Mouse (Mus musculus) embryonic facial prominence, embryonic 12.5 days (tissue): ENCODE data around the gene Wdr41. TPM values are rescaled to one million over a fixed set of nuclear protein-coding genes. Genes with fewer than 3 reads are reported as not detected.

Experiments
- ATAC-seq: fragments of 200-750 bp; cut with Nextera tagmentation; 2 replicates; pipeline ENCODE4 v1.8.0; 2017; ENCODE audit not compliant: insufficient number of reproducible peaks, insufficient read depth, low FRiP score, low TSS enrichment
- H3K27ac ChIP-seq: fragments of 300-500 bp; sonication (generic); 2 replicates; pipeline ENCODE4 v1.5.1; 2016; ENCODE audit warnings: mild to moderate bottlenecking
- H3K27me3 ChIP-seq: fragments of 300-500 bp; sonication (generic); 2 replicates; pipeline ENCODE4 v1.6.1; 2016; ENCODE audit warnings: mild to moderate bottlenecking, moderate library complexity
- H3K36me3 ChIP-seq: fragments of 300-500 bp; sonication (generic); 2 replicates; pipeline ENCODE4 v1.6.1; 2016; ENCODE audit warnings: mild to moderate bottlenecking
- H3K4me1 ChIP-seq: fragments of 300-500 bp; sonication (generic); 2 replicates; pipeline ENCODE4 v1.6.1; 2016
- H3K4me2 ChIP-seq: fragments of 300-500 bp; sonication (generic); replicated peaks from 2 replicates; pipeline ENCODE4 v1.6.1; 2016; ENCODE audit warnings: mild to moderate bottlenecking, moderate library complexity
- H3K4me3 ChIP-seq: fragments of 300-500 bp; sonication (generic); 2 replicates; pipeline ENCODE4 v1.5.1; 2016; ENCODE audit warnings: mild to moderate bottlenecking
- H3K9ac ChIP-seq: fragments of 300-500 bp; sonication (generic); 2 replicates; pipeline ENCODE4 v1.6.1; 2016; ENCODE audit warnings: mild to moderate bottlenecking, moderate library complexity
- H3K9me3 ChIP-seq: fragments of 300-500 bp; sonication (generic); 2 replicates; pipeline ENCODE4 v1.6.1; 2016; ENCODE audit warnings: mild to moderate bottlenecking, moderate library complexity
- WGBS: fragments of 180-500 bp; shearing (Covaris S2); methylation state at CpG from one replicate; pipeline ENCODE4 v1.1.7; 2016; 5-methylcytosine and 5-hydroxymethylcytosine counted together
- polyA plus RNA-seq: library from polyadenylated mRNA; unstranded; fragments of >200 nt; fragmentation: Nextera tagmentation; extraction: Ambion mirVana; gene quantifications from 2 replicates; pipeline ENCODE4 v1.2.1, GENCODE M21; 2016

Wdr41 gene
- polyA plus RNA-seq, 1 experiment from 2014 or later: 28.6 TPM

DNA sequence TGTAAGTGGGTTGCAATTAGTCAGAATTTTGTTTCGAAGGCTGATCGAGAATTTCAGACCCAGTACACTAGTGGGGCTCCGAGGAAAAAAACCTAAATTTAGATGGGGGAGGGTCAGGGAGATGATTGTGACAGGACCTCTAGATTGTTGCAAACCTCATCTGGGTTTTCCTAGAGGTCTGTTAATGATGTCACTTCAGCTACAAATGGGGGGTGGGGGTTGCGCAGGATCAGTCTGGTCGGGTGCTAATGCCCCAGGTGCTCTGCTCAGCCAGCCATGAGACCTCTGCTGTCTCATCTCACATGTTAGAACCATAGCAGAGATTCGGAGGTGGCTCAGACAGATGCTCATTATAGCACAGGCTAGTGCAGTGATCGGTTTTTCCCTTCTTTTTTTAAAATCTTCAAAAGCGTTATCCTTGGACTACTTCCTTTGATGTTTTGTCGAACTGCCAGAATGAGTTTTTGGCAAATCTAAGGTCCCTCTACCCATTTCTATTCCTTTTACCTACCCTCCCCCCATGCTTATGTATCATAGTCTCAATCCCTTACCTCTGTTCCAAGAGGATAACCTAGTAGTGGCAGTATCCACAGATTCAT, 64.1 kb downstream of the Wdr41 start:
- Histone ChIP-seq H3K4me1 (no peaks in the 10 kb centered on the region), H3K4me2 (no peak overlapping the region), H3K9ac (no peak overlapping the region), H3K27ac (no peak overlapping the region), H3K36me3 (no peaks in the 10 kb centered on the region), H3K27me3 (no peaks in the 10 kb centered on the region), H3K4me3 (no peak overlapping the region), H3K9me3 (no peaks in the 10 kb centered on the region)
- 77% methylated on average over 9 of the region's 9 CpGs for WGBS
- ATAC-seq: no peak

DNA sequence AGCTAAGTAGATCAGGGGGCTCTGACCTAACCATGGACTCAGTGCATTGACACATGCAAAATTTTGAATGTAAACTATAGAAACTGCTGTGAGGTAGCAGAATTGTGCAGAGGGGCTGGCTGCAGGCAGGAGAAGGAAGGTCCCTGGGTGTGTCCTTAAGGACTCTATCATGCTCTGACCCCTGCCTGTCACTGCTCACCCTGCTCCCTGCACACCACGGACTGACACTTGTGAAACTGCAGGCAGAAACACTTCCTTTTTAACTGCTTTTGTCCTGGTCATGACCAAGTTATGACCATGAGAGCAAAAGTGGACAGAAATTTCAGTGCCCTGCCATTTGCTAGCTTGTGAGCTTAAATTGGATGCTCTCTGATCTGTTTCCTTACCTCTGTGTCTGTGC, 68.0 kb downstream of the Wdr41 start:
- peaks cover 2% of the 10 kb centered on the region; the same call in 1 of the 2 replicates for H3K4me1 ChIP-seq
- H3K4me2 ChIP-seq: no peak overlapping the region
- H3K27ac ChIP-seq: no peak overlapping the region
- H3K4me3 ChIP-seq: no peak overlapping the region
- H3K36me3 ChIP-seq: no peaks in the 10 kb centered on the region
- ATAC-seq: no peak
- no peaks in the 10 kb centered on the region for H3K9me3 ChIP-seq
- no peak overlapping the region for H3K9ac ChIP-seq
- WGBS: 31% methylated on average over 1 of the region's 1 CpGs
- H3K27me3 ChIP-seq: no peaks in the 10 kb centered on the region

DNA sequence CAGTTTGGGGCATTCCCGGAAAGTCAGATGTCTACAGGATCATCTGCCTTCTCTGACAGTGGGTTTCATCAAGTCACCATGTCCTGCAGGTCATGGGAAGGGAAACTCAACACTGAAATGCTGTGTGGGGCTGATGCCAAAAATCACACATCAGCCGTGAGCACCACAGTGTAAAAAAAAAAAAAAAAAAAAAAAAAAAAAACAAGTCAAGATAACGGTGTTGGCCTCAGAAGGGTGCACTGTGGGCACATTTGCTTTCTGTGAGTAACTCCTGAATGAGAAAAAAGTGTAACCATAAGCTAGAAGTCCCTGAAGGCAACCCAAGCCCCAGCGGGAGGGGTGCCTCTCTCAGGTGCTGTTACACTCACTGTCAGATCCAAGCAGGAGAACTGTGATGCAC, 74.3 kb downstream of the Wdr41 start:
- Histone ChIP-seq H3K27ac (no peak overlapping the region), H3K4me1 (peaks cover 5% of the 10 kb centered on the region; the same call in 1 of the 2 replicates), H3K9ac (no peak overlapping the region), H3K36me3 (no peaks in the 10 kb centered on the region), H3K4me2 (no peak overlapping the region), H3K27me3 (no peaks in the 10 kb centered on the region), H3K4me3 (no peak overlapping the region), H3K9me3 (no peaks in the 10 kb centered on the region)
- WGBS: 80% methylated on average over 4 of the region's 4 CpGs
- no peak for ATAC-seq

DNA sequence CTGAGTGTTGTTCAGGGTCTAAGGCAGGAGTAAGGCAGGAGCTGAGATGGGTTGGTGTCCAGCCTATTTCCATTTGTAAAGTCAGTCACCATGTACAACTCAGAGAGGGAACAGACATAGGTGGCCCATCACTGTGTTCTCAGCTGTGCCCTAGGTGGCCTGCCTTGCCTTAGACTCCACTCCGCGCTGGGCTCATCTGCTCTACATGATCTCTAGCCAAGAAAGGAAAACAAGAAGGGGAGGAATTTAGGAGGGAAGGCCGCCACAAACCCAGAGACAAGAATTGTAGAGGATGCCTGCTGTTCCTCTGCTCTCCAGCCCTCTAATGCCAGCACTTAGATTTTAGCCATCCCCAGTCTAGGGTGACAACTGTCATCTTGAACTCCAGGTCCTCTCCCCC, 76.3 kb downstream of the Wdr41 start:
- Histone ChIP-seq H3K9ac (no peak overlapping the region), H3K36me3 (no peaks in the 10 kb centered on the region), H3K27me3 (no peaks in the 10 kb centered on the region), H3K27ac (no peak overlapping the region), H3K4me3 (no peak overlapping the region), H3K4me1 (peaks cover 15% of the 10 kb centered on the region; the same call in 1 of the 2 replicates), H3K4me2 (no peak overlapping the region), H3K9me3 (no peaks in the 10 kb centered on the region)
- ATAC-seq: no peak
- 93% methylated on average over 3 of the region's 3 CpGs for WGBS

DNA sequence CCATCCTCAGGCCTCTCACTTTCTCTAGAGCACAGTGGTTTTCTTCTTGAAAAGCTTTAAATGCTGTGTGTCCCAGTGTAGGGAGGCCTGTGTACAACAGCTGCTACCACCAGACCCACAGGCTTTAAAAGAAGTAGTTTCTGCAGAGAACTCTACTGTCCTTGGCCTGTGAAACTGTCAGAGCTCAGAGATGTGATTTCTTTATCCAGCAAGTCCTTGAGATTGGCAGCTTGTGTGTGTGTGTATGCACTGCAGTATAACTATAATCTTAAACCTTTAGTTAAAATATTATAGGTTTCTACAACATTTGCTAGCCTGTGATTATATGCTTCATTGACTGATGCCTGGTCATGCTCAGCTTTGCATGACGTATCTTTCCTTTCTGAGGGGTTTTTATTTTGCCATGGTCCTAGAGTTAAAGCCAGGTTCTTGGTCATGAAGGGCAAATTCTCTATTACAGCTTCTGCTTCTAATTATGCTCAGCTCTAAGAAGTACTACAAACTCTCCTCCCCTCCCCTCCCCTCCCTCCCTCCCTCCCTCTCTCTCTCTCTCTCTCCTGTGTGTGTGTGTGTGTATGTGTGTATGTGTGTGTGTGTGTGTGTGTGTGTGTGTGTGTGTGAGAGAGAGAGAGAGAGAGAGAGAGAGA, 79.7 kb downstream of the Wdr41 start:
- no peaks in the 10 kb centered on the region for H3K36me3 ChIP-seq

DNA sequence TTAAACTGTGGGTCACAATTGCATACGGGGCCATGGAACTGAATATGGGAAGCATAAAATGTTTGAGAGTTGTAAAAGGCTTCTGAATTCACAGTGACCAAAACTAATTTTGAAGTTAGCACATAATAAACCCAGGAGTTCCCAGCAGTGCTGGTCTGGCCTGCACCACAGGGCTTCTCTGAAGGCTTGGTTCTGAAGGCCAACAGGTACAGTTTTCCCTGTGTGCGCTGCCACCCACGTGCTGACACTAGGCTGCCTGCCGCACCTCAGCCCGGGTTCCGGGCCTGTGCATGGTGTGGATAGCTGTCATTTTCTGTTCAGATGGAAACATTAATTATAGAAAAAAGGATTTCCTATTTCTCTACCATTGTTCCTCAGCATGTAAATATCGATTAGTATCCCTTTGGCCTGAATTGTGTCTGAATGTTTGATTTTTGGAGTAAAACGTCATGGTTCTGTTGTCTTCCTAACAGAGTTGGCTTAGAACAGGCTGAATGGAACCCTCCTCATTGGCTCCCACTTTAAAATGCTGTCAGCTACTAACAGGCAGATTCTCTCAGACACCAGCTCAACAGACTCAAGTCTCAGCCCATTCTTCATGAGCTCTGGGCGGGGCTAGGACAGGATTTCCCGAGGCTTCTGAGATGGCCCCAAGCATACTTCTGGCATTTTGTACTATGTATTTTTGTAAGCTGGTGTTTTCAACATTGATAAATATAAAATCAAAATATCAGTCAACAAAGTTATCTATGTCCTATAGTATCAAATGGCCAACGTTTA, 80.5 kb downstream of the Wdr41 start:
- no peaks in the 10 kb centered on the region for H3K27me3 ChIP-seq
- H3K4me1 ChIP-seq: peaks cover 10% of the 10 kb centered on the region; the same call in 1 of the 2 replicates
- no peak for ATAC-seq
- WGBS: 76% methylated on average over 11 of the region's 11 CpGs
- no peak overlapping the region for H3K4me2 ChIP-seq
- peak overlapping the region; percentile 30; the same call in 1 of the 2 replicates for H3K27ac ChIP-seq
- no peak overlapping the region for H3K9ac ChIP-seq
- no peaks in the 10 kb centered on the region for H3K36me3 ChIP-seq
- H3K4me3 ChIP-seq: no peak overlapping the region
- no peaks in the 10 kb centered on the region for H3K9me3 ChIP-seq

More for the DNA sequence above, 79.7 kb downstream of the Wdr41 start:
- no peak overlapping the region for H3K9ac ChIP-seq
- WGBS: 14% methylated on average over 1 of the region's 1 CpGs
- H3K27me3 ChIP-seq: no peaks in the 10 kb centered on the region
- H3K9me3 ChIP-seq: no peaks in the 10 kb centered on the region
- no peak overlapping the region for H3K4me2 ChIP-seq
- H3K4me1 ChIP-seq: peaks cover 10% of the 10 kb centered on the region; the same call in 1 of the 2 replicates
- no peak overlapping the region for H3K4me3 ChIP-seq
- H3K27ac ChIP-seq: peak overlapping the region; percentile 60
- ATAC-seq: 0 out of 2 replicates have a peak, but pooled peaks have one; percentile 15

DNA sequence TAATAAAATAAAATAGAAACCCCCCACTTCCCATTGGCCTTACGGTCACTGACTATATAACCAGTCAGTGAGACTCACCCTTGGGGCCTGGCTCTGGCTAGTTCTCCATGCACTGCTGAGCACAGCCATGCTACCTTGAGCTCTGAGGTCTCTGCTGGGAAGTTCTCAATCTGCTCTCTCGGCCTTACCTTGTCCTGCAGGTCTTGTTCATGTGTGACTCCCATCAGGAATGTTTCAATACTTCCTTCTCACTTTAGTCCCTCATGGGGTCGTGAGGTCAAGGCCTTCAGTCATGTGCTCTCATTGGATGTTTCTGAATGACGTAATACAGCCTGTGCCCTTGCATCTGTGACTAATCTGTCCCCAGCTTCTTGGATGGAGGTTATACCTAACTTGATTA, 82.7 kb downstream of the Wdr41 start:
- no peaks in the 10 kb centered on the region for H3K9me3 ChIP-seq
- no peaks in the 10 kb centered on the region for H3K36me3 ChIP-seq
- H3K4me3 ChIP-seq: no peak overlapping the region
- ATAC-seq: no peak
- peaks cover 10% of the 10 kb centered on the region; the same call in 1 of the 2 replicates for H3K4me1 ChIP-seq
- no peaks in the 10 kb centered on the region for H3K27me3 ChIP-seq
- no peak overlapping the region for H3K27ac ChIP-seq
- 73% methylated on average over 4 of the region's 4 CpGs for WGBS
- H3K9ac ChIP-seq: no peak overlapping the region
- H3K4me2 ChIP-seq: no peak overlapping the region

DNA sequence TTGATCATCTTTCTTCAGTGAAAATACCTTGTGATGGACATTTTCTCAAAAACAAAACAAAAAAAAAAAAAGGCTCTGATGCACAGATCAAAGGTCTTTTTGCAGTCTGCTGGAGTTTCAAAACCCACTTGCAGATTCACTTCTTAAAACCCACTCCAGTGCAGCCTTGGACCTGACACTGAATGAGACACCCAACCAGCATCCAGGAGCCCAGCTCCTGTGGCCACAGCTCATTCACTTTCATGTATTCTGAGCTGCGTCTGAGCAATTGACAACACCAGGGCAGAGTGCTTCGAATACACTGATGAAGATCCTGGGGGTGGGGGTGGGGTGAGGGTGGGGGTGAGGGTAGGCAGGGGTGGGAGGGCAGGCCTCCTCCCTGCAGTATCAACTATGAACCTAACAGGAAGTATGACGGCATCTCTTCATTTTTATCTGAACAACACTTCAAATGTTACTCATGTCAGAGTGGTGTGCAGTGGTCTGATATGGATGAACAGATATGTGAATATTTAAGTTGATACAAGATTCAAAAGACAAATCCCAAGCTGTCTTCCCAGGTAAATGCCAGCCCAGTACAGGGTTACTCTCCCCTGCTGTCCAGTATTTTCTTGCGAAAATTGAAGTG, 87.4 kb downstream of the Wdr41 start:
- Histone ChIP-seq H3K9me3 (no peaks in the 10 kb centered on the region), H3K9ac (no peak overlapping the region), H3K4me2 (no peak overlapping the region), H3K4me1 (no peaks in the 10 kb centered on the region), H3K4me3 (no peak overlapping the region), H3K27me3 (no peaks in the 10 kb centered on the region), H3K27ac (no peak overlapping the region), H3K36me3 (no peaks in the 10 kb centered on the region)
- ATAC-seq: no peak
- WGBS: 62% methylated on average over 4 of the region's 4 CpGs

DNA sequence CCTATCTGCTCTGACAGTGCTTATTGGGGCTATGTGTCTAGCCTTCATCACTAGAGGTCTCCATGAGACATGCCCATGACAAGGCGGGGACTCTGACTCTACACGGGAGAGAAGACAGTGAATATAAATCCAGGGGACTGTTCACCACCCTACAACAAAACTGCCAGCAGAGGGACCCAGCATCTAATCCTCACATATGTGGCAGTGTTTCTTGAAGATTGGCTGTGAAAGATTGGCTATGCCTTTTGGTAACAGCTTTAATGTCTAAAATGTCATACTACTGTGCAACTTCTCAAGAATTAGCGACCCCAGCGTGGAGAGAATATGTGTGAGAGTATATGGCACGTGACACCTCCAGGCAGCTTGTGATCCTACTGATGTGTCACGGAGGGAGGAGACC, 91.7 kb downstream of the Wdr41 start:
- no peaks in the 10 kb centered on the region for H3K9me3 ChIP-seq
- no peaks in the 10 kb centered on the region for H3K4me1 ChIP-seq
- H3K36me3 ChIP-seq: no peaks in the 10 kb centered on the region
- no peak for ATAC-seq
- WGBS: 62% methylated on average over 6 of the region's 6 CpGs
- H3K27ac ChIP-seq: no peak overlapping the region
- H3K4me3 ChIP-seq: no peak overlapping the region
- no peak overlapping the region for H3K4me2 ChIP-seq
- no peaks in the 10 kb centered on the region for H3K27me3 ChIP-seq
- no peak overlapping the region for H3K9ac ChIP-seq

DNA sequence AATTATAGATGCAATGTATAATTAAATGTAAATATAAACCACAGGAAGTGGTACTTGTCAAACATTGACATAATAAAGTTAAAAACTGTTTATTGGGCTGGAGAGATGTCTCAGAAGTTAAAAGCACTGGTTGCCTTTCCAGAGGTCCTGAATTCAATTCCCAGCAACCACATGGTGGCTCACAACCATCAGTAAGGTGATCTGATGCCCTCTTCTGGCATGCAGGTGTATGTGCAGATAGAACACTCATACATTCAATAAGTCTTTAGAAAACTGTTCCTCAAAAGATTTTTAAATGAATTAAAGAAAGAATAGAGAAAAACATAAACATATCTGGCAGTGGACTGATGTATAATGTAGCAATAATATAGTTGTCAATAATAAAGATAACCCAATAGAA, 94.1 kb downstream of the Wdr41 start:
- no peak overlapping the region for H3K4me2 ChIP-seq
- no peaks in the 10 kb centered on the region for H3K9me3 ChIP-seq
- no peaks in the 10 kb centered on the region for H3K27me3 ChIP-seq
- no peaks in the 10 kb centered on the region for H3K36me3 ChIP-seq
- H3K9ac ChIP-seq: no peak overlapping the region
- H3K4me1 ChIP-seq: 0 out of 2 replicates have a peak, but pooled peaks cover 3% of the 10 kb centered on the region
- ATAC-seq: no peak
- H3K27ac ChIP-seq: no peak overlapping the region
- H3K4me3 ChIP-seq: no peak overlapping the region
